Mouse (Mus musculus): ENCODE data around the gene Palm.
"Not testable (repeated sequence)": the region's sequence is repeated elsewhere in the genome, so short reads cannot be mapped to it uniquely, and the experiment has no call there.

Palm gene

DNA sequence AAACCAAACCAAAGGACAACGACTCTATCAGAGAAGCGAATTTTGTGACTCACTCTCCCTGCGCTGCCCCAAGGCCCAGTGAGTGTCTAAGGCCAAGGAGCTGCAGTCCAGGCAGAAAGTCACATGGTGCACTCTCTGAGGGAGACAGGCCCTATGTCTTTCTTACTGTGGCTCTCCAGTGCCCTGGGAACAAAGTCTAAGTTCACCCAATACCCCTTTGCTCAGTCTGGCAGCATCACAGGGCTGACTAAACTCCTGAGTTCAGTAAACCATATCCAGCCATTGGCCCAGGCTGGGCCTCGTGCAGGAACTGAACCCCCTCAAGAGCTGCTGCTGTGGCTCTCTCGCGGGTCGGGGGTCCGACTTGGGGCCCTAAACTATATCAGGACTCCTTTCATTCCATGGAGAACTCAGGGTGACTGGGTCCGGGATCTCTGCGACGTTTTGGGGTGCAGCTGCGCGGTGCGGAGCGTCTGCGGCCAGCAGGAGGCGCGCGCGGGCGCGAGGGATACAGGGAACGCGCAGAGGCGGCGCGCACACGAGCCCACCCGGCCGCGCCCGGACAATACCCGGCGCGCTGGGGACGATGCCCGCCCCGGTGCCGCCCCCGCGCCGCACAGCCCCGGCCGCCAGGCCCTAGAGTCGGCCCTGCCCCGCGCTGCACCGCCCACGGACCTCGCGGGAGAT is at the start of gene Palm:
Palm (plus strand) TSS at position 522 of the 687 bp plus-strand sequence.
- peak; percentile 84 for DNase-seq (ENCODE audit: low read depth, low spot score)

- DNase-seq (ENCODE audit: low read depth, low spot score) = no peak
Measured at GRCm38 (mm10) chr10:79743650-79744365, 49.6 kb upstream of the Palm start.

DNA sequence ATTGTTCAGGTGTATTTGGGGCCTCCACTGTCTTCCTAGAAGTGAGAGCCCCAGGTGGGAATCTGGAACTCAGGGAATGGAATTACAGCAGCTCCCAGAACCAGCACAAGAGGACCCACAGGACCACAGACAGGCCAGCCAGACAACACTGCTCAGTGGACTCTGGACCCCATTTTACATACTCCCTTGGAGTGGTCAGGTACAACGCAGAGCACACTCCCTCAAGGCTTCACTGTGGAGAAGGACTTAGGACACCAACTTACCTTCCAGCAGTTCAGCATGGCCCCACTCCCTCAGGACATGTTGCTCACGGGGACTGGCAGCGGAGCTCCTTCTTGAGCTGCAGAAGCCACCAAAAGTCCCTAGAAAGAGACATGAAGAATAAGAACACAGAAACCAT is 48.0 kb upstream of the Palm start:
- no peak for DNase-seq (ENCODE audit: low read depth, low spot score)

GRCm38 (mm10) chr10:79745898-79746773 is 47.2 kb upstream of the Palm start, which contains the start of gene Polrmt:
Gene Polrmt, minus strand, starts transcription at chr10:79746581.
- peak; percentile 98 for DNase-seq (ENCODE audit: low read depth, low spot score)

DNA sequence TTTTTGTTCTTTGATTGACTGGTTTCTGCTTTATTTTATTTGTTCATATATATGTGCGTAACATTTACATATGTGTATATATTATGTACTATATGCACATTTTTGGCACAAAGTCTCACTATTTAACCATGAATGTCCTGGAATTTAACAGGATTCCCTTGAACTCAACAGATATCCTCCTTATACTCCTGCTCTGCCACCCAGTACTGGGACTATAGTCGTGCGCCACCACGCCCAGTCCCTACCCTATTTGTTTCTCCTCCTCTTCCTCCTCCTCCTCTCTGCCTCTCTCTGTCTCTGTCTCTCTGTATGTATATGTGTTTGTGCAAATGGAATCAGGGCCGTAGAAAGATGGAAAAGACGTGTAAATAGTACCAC is 46.6 kb upstream of the Palm start:
- no peak for DNase-seq (ENCODE audit: low read depth, low spot score)

DNA sequence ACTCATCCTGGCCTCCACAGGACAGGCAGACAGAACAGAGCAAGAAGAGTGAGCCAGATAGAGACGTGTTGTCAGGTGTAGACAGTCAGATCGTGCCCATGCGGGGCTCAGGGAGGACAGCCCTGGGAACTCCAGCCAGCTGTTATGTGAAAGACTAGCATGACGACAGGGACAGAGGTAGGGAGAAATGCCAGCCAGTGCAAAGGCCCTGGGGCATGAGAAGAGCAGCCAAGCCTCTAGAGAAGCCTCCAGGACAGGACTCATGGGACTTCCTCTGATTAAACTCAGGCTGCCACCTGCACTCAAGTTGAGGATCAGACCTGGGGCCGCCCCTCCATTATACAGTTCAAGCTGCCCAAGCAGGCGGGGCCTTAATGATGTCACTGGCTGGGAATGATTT is 44.9 kb upstream of the Palm start:
- no peak for DNase-seq (ENCODE audit: low read depth, low spot score)

- peak; percentile 71 for DNase-seq (ENCODE audit: low read depth, low spot score)
Measured at GRCm38 (mm10) chr10:79754856-79755516, 38.4 kb upstream of the Palm start, which contains the start of gene Fgf22. Gene Fgf22, plus strand, starts transcription at chr10:79755076.

- no peak for DNase-seq (ENCODE audit: low read depth, low spot score)
Measured at GRCm38 (mm10) chr10:79755854-79756253, 37.5 kb upstream of the Palm start.

- DNase-seq (ENCODE audit: low read depth, low spot score) = no peak
Measured at GRCm38 (mm10) chr10:79756660-79757059, 36.7 kb upstream of the Palm start.

- not testable (repeated sequence) for DNase-seq (ENCODE audit: low read depth, low spot score)
Measured at GRCm38 (mm10) chr10:79759675-79760074, 33.7 kb upstream of the Palm start.

GRCm38 (mm10) chr10:79760603-79761143 is 32.7 kb upstream of the Palm start:
- no peak for DNase-seq (ENCODE audit: low read depth, low spot score)

DNA sequence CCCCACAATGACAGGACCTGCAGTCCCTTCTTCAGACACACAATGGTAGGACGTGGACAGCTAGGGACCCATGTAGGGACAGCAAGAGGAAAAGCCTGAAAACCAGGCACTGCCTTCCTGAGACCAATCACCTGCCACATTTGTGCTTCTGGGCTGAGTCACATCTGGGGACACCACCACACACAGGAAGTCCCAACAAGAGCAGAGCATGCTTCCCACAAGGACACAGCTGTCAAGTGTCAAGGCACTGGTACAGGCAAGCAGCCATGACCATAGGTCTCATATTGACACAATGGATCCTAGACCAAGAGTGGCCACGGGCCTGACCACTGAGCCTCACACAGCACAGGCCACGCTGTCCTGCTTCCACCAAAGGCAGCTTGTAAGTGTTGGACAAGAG is 30.5 kb upstream of the Palm start:
- no peak for DNase-seq (ENCODE audit: low read depth, low spot score)

- no peak for DNase-seq (ENCODE audit: low read depth, low spot score)
Measured at GRCm38 (mm10) chr10:79764234-79764633, 29.1 kb upstream of the Palm start.

- DNase-seq (ENCODE audit: low read depth, low spot score) = no peak
Measured at GRCm38 (mm10) chr10:79765228-79765745, 28.1 kb upstream of the Palm start.

DNA sequence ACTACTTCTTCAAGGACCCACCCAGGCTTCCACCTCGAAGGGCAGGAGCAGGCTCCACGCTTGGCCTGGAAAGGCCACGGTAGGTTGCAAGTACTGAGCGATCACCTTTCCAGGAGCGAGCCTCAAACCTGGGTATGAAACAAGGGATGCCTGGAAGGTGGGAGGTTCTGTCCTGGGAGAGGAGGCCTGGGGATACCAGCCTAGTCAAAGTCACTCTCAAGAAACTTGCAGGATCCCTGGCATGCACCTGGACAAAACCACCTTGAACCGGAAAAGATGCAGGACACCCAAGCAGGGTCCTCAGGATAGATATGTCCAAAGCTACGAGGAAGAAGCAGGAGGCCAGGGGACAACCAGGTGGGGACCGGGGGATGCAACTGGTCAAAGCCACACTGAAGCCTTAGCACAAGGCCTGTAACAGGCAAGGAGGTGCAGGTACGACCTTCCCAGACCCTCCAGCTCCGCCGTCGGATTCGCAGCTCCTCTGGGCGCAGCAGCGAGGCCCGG is 27.3 kb upstream of the Palm start:
- no peak for DNase-seq (ENCODE audit: low read depth, low spot score)

- peak; percentile 100 for DNase-seq (ENCODE audit: low read depth, low spot score)
Measured at GRCm38 (mm10) chr10:79766508-79767325, 26.7 kb upstream of the Palm start, which contains the start of gene Rnf126. Gene Rnf126, minus strand, starts transcription at chr10:79766952.

GRCm38 (mm10) chr10:79767372-79768244 is 25.8 kb upstream of the Palm start:
- peak; percentile 97 for DNase-seq (ENCODE audit: low read depth, low spot score)

DNA sequence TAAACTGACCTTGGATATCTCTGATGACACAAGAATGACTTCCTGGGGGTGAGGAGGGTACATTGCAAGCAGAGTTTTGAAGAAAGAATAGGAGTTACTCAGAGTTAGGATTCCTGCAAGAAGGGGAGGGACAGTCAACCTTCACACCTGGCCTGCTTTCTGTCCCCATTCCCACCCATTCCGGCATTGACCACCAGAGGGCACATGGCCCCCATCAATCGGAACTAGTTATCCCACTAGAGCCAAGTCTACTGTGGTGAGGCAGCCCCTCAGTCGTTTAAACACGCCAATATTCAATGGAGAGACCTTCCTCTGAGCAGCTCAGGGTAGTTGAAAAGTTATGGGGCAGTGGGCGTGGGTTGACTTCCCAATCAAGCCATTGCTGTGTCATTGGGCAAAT is 25.0 kb upstream of the Palm start:
- peak; percentile 81 for DNase-seq (ENCODE audit: low read depth, low spot score)

- DNase-seq (ENCODE audit: low read depth, low spot score) = no peak
Measured at GRCm38 (mm10) chr10:79769329-79769728, 24.0 kb upstream of the Palm start.
